Mouse (Mus musculus) adrenal gland, postnatal 36 days (tissue): ENCODE results near the gene Nnat. TPM values are rescaled to one million over a fixed set of nuclear protein-coding genes. Genes with fewer than 3 reads are reported as not detected.

ENCODE experiments used
- DNase-seq, 2 experiments: peaks; one replicate each; pipeline ENCODE4 v3.0.0; 2021; ENCODE audit warnings: mixed read lengths in 1 of 2
- microRNA-seq: library from miRNA; unstranded; fragments of <30 nt; microRNA quantifications from one replicate; pipeline ENCODE4 v1.2.0, GENCODE M21; 2021
- total RNA-seq, 2 experiments: library from RNA; stranded (reverse); gene quantifications; 2 replicates each; pipeline ENCODE4 v1.2.3; 2021

Gene Nnat
- total RNA-seq, 2 experiments from 2014 or later: 50.0 to 97.9 TPM

DNA sequence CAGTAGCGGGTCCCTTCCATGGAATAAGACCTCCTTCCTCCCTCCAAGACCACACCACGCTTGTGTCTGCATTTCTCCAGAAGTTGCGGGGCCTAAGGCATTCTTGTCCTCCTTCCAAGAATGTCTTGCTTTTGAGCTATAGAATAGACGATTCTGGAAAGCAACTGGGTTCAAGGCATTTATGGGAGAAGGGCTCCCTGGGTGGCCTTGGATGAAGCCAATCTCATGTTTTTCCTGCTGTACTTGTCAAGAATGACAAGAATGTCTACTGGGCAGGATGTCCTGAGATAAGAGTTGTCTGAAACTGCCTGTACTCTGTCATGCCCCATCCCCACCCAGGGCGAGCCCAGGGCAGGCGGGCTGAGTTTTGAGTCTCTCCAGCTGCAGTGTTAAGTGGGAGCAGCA, 41.6 kb downstream of the Nnat start:
- DNase-seq: peak in 1 of 2 experiments; percentile 19

DNA sequence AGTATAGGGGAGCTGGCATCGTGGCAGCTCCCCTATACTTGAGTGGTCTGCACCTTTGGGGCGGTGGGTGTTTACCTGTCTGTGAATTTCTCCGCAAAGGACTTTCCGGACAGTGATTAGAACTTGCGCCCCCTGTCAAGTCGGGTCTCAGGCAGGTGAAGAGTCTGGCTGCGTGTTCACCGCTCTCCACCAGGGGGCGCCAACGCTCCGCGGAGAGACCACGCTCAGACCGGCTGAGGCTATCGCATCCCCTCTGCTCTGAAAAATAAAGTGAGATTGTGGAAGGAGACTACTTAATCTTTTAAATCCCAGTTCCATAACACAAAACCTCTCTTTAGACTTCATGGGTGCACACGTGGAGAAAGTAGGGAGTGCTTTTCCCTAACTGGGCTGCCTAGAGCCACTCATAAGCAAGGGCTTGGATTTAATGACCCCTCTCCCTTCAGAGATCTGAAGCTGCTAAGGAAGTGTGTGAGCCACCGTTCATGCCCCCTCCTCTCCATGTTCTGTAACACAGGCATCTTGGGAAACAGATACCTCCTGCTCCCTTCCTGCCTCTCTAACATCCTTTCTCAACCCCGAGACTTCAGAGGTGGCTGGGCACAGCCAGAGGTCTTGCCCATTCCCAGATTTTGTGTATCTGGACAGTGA, 45.3 kb downstream of the Nnat start:
- DNase-seq: peak; percentile 75 to 87

DNA sequence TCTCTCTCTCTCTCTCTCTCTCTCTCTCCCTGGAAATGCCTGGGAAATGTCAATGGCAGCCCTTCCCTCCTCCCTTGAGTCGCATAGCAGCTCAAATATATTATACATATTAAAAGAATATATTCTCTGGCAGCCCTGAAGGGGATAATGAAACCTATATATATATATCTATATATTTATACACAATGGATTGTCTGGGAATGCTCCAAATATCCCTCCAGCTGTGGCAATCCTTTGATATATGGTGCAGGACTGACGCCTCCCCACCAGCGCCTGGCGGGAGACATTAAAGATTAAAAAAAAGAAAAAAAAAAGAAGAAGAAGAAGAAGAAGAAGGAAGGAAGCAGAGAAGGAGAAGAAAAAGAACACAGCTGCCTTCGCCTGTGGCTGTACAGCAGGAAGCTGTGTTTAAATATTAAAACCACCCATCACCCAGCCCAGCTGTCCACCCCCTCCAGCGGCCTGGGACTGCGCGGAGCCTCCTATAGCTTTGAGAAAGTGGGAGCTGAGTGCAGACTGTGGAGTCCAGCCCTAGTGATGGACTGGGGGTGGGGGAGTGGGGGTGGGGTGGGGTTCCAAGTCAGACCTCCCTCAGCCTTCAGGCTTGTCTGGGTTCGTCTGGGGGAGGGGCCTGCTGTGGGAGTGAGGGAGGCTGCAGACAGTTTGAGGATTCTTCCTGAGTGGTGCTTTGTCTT, 47.8 kb downstream of the Nnat start:
- no peak for DNase-seq

DNA sequence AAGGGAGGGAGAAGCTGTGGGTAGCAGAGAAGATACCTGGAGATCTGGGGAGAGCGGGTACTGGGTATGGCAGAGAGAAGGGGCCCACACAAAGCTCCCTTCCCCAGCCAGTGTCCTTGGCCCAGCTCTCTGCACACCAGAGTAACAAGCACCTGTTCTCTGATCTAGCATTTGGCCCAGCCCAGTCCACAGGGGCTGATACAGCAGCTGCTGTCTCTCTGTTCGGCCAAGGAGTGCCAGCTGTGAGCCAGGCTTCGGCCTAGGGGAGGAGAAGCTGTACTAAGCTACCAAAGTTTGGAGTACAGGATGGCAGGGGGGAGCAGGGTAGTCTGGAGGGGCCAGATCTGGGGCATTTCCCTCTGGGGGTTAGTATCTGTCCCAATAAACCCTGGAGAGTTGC, 51.9 kb downstream of the Nnat start:
- no peak for DNase-seq

Small RNAs within 50 kb of the gene (microRNA-seq; reads per million reads assigned to microRNA genes)
- gene Gm23134: 1.7 reads per million

Other genes with a start within 250 kb of the Nnat start
- not detected for gene Ghrh, start 212.6 kb upstream of the Nnat start, total RNA-seq
- 10 to 100 TPM; 31.6 to 34.1 TPM for gene Manbal, start 192.5 kb upstream of the Nnat start, total RNA-seq
- gene Src, start 141.6 kb upstream of the Nnat start, total RNA-seq: 10 to 100 TPM; 17.7 to 18.0 TPM
- gene Blcap, start 11.2 kb downstream of the Nnat start, total RNA-seq: 10 to 100 TPM; 72.6 to 77.9 TPM
- 10 to 100 TPM; 17.6 to 18.0 TPM for gene Ctnnbl1, start 177.3 kb downstream of the Nnat start, total RNA-seq